Mouse (Mus musculus) liver, embryonic 14.5 days (tissue): Measurements from ENCODE around the gene Eid1. TPM values are rescaled to one million over a fixed set of nuclear protein-coding genes. Genes with fewer than 3 reads are reported as not detected.

Experiments used
- ATAC-seq: fragments of 200-750 bp; cut with Nextera tagmentation; 2 replicates; pipeline ENCODE4 v1.8.0; 2017; ENCODE audit warnings: moderate number of reproducible peaks, mild to moderate bottlenecking, moderate library complexity; ENCODE audit not compliant: insufficient read depth
- DNase-seq, 3 experiments: peaks; one replicate each; pipeline ENCODE4 v3.0.0-alpha.2; 2012 to 2013; ENCODE audit warnings: low read depth in 3 of 3, low spot score in 3 of 3
- H3K27ac ChIP-seq: fragments of 300-500 bp; sonication (generic); 2 replicates; pipeline ENCODE4 v1.5.1; 2014; ENCODE audit warnings: moderate library complexity, mild to moderate bottlenecking, control low read depth, inconsistent platforms
- H3K27me3 ChIP-seq: fragments of 300-500 bp; sonication (generic); 2 replicates; pipeline ENCODE4 v1.6.1; 2014; ENCODE audit warnings: mild to moderate bottlenecking, low read length, moderate library complexity; ENCODE audit not compliant: control insufficient read depth, insufficient read depth
- H3K36me3 ChIP-seq: fragments of 300-500 bp; sonication (generic); replicated peaks from 2 replicates; pipeline ENCODE4 v1.6.1; 2014; ENCODE audit warnings: low read depth; ENCODE audit not compliant: control insufficient read depth, insufficient read depth
- H3K4me1 ChIP-seq, 2 experiments: fragments of 200-500 bp in 1 of 2; fragments of 300-500 bp in 1 of 2; sonication (generic) in 1 of 2; replicated peaks; 2 replicates each; pipeline ENCODE4 v1.6.1; 2012 to 2014; ENCODE audit warnings: antibody characterized with exemption in 1 of 2, inconsistent platforms in 1 of 2, low read length in 1 of 2; ENCODE audit not compliant: control insufficient read depth in 2 of 2, insufficient read depth in 2 of 2
- H3K4me2 ChIP-seq: fragments of 300-500 bp; sonication (generic); 2 replicates; pipeline ENCODE4 v1.6.1; 2014; ENCODE audit warnings: low read depth, mild to moderate bottlenecking, control low read depth, moderate library complexity
- H3K4me3 ChIP-seq, 2 experiments: fragments of 200-500 bp in 1 of 2; fragments of 300-500 bp in 1 of 2; sonication (generic) in 1 of 2; 2 replicates each; pipeline ENCODE4 v1.5.1; 2012 to 2014; ENCODE audit warnings: low read depth in 2 of 2, low read length in 2 of 2, mild to moderate bottlenecking in 2 of 2, control low read depth in 1 of 2, inconsistent platforms in 1 of 2, moderate library complexity in 1 of 2; ENCODE audit not compliant: insufficient read depth in 1 of 2
- H3K9ac ChIP-seq: fragments of 300-500 bp; sonication (generic); replicated peaks from 2 replicates; pipeline ENCODE4 v1.6.1; 2014; ENCODE audit warnings: mild to moderate bottlenecking, control low read depth, moderate library complexity
- H3K9me3 ChIP-seq: fragments of 300-500 bp; sonication (generic); 2 replicates; pipeline ENCODE4 v1.6.1; 2016; ENCODE audit warnings: low read length, mixed read lengths; ENCODE audit not compliant: control insufficient read depth
- CTCF ChIP-seq: IDR thresholded peaks from 2 replicates; pipeline ENCODE4 v1.5.1; 2016; ENCODE audit warnings: antibody characterized with exemption, low read depth, control low read depth
- EP300 ChIP-seq: IDR thresholded peaks from 2 replicates; pipeline ENCODE4 v1.6.1; 2016; ENCODE audit warnings: antibody characterized with exemption, low read depth
- WGBS: fragments of 180-500 bp; shearing (Covaris S2); extraction: QIAGEN DNeasy Blood & Tissue Kit; methylation state at CpG from one replicate; pipeline ENCODE4 v1.1.7; 2014; ENCODE audit not compliant: insufficient replicate concordance; 5-methylcytosine and 5-hydroxymethylcytosine counted together
- polyA plus RNA-seq, 2 experiments: library from polyadenylated mRNA; depleted of rRNA in 1 of 2; stranded (reverse) in 1 of 2; unstranded in 1 of 2; fragments of >200 nt; fragmentation: Nextera tagmentation in 1 of 2; extraction: Ambion mirVana in 1 of 2; gene quantifications; 2 replicates each; pipeline versions ENCODE4 v1.2.1 to v1.2.3; 2012 to 2014

Eid1 gene
- polyA plus RNA-seq, 2 experiments, result 25.9 to 48.1 TPM

DNA sequence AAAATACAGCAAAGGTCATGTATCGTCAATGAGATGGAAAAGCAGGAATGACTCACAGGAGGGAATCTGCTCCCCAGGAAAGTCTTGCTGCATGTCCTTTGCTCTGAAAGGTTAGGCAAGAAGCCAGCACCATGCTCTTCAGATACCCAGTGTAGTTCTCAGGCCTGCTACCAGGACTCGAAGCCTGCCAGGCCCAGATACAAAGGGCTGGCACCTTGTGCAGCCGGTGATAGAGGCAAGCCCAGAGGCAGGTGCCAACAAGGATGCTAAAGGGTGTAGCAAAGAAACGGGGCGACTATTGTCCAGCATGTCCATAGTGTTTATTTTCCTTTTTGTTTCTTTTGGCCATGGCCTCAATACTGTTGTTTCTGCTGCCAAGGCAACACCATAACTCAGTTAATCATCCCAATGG is 33.6 kb downstream of the Eid1 start:
- ATAC-seq (no peak), DNase-seq (no peak)
- H3K4me1 ChIP-seq, result no peaks in the 10 kb centered on the region
- no peak overlapping the region for H3K4me2 ChIP-seq
- H3K27ac ChIP-seq, result no peak overlapping the region
- TF ChIP-seq CTCF, result no peak
- no peak for TF ChIP-seq EP300
- H3K9ac ChIP-seq, result no peak overlapping the region
- no peaks in the 10 kb centered on the region for H3K36me3 ChIP-seq
- H3K9me3 ChIP-seq, result no peaks in the 10 kb centered on the region
- no peak overlapping the region for H3K4me3 ChIP-seq
- H3K27me3 ChIP-seq, result no peaks in the 10 kb centered on the region
- 74% methylated on average over 5 of the region's 5 CpGs for WGBS

DNA sequence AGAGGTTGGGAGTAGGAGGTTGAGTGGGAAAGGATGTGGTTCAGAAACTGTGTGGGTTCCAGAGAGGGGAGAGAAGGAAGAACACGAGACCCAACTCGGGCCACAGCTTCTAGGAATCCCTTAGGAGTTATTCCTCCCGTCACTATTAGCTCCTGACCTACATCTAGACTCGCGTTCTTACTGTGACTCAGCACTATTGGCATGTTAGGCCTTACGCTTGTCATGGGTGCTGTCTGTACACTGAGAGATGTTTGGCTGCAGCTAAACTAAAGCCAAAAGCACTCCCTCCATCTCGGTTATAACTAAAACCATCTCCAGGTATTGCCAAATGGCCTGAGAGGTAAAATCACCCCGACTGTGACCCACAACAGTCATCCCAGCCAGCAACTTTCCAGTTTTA is 43.7 kb downstream of the Eid1 start:
- no peak overlapping the region for H3K9ac ChIP-seq
- TF ChIP-seq EP300 (no peak), CTCF (no peak)
- H3K4me3 ChIP-seq, result no peak overlapping the region
- H3K4me1 ChIP-seq, result no peaks in the 10 kb centered on the region
- H3K27me3 ChIP-seq, result peaks cover 10% of the 10 kb centered on the region
- 68% methylated on average over 8 of the region's 8 CpGs for WGBS
- H3K36me3 ChIP-seq, result no peaks in the 10 kb centered on the region
- no peak for DNase-seq
- no peak for ATAC-seq
- H3K9me3 ChIP-seq, result no peaks in the 10 kb centered on the region
- no peak overlapping the region for H3K27ac ChIP-seq
- H3K4me2 ChIP-seq, result no peak overlapping the region

DNA sequence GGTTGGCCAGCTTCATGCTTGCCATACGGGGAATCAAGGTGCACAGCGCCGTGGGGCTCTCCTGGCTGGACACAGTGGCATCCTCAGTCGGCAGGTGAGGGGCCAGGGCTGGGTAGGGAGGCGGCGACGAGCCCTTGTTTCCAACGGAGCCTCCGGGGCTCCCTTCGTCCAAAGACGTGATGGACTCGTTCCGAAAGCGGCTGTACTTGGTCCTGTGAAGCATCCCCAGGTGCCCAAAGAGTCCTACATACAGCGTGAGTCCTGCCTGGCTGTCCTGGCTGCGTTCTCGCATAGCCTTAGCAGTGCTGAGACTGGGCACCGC is 50.2 kb downstream of the Eid1 start:
- peaks cover 52% of the 10 kb centered on the region for H3K27me3 ChIP-seq
- H3K4me2 ChIP-seq, result peak overlapping the region; percentile 57
- H3K9ac ChIP-seq, result no peak overlapping the region
- ATAC-seq (peak; percentile 21; the same call in 1 of the 2 replicates), DNase-seq (no peak)
- 4% methylated on average over 18 of the region's 18 CpGs for WGBS
- TF ChIP-seq CTCF, result no peak
- TF ChIP-seq EP300, result no peak
- H3K4me3 ChIP-seq, result peak overlapping the region in 1 of 2 experiments; percentile 42; a peak in 2 of 4 replicates
- H3K9me3 ChIP-seq, result no peaks in the 10 kb centered on the region
- H3K36me3 ChIP-seq, result no peaks in the 10 kb centered on the region
- H3K4me1 ChIP-seq, result no peaks in the 10 kb centered on the region
- H3K27ac ChIP-seq, result no peak overlapping the region

DNA sequence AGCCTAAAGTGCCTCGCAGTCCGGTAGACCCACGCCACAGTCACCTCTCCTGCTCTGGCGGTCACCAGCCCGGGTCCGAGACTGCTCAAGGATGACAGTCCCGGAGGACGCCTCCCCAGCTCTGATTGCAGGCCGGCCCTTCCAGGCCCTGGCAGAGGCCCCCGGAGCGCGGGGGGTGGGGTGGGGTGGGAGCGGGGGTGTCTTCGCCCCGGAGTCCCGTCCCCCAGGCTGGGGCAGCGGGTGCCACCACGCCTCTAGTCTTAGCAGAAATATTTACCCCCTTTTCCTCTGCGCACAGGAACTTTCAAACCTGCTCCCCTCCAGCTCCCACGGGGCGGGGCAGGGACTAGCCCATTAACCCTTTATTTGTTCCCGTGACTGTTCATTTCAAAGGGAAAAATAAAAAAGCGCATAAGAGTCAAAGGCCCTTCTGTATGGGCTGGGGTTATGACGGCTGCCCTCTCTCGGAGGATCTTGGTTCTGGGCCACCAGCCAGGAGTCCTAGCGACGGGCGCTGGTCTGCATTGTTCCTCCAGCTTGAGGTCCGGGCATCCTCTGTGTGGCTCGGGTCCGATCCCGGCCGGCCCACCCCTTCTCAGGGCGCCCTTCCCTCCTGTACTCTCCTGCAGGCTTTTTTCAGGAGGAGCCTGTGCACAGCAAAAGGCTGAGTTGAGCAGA is 50.7 kb downstream of the Eid1 start:
- peak; percentile 26; the same call in 1 of the 2 replicates for ATAC-seq
- Histone ChIP-seq H3K4me3 (peak overlapping the region in 1 of 2 experiments; percentile 42; a peak in 2 of 4 replicates), H3K27ac (no peak overlapping the region), H3K27me3 (peaks cover 52% of the 10 kb centered on the region), H3K9me3 (no peaks in the 10 kb centered on the region), H3K9ac (no peak overlapping the region), H3K4me1 (no peaks in the 10 kb centered on the region), H3K4me2 (peak overlapping the region; percentile 57), H3K36me3 (no peaks in the 10 kb centered on the region)
- TF ChIP-seq EP300, result no peak
- peak; percentile 20; the same call in 1 of the 2 replicates for TF ChIP-seq CTCF
- DNase-seq, result no peak
- WGBS, result 3% methylated on average over 34 of the region's 34 CpGs

DNA sequence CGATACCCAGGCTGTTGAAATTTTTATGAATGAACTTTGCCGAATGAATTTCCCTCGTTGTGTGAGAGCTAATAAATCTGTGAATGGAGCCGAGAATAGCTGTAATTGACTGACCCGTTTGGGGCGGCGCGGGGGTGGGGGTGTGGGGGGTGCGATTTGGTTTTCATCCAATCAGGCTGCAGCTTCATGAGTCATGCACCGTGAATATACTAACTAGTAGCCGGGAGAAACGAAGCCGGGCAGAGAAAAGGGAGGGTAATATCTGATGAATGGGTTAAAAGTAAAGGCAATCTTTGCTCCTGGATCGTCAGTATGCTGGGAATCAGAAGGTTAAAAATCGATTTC is 51.2 kb downstream of the Eid1 start, which contains the start of gene Shc4:
Shc4 (minus strand) TSS at position 63 of the 345 bp plus-strand sequence.
- Histone ChIP-seq H3K36me3 (no peaks in the 10 kb centered on the region), H3K27me3 (peaks cover 52% of the 10 kb centered on the region), H3K4me2 (peak within 1 kb of the TSS; percentile 57), H3K9me3 (no peaks in the 10 kb centered on the region), H3K4me3 (peak within 1 kb of the TSS in 1 of 2 experiments; percentile 42; a peak in 2 of 4 replicates), H3K9ac (no peak within 1 kb of the TSS), H3K27ac (no peak within 1 kb of the TSS), H3K4me1 (no peaks in the 10 kb centered on the region)
- TF ChIP-seq CTCF, result no peak
- TF ChIP-seq EP300, result no peak
- WGBS, result under 1% methylated on average over 15 of the region's 15 CpGs
- DNase-seq, result no peak
- ATAC-seq, result no peak

Other genes with a start within 250 kb of the Eid1 start
- not detected in 2 replicates for gene Gm9913, start 168.0 kb upstream of the Eid1 start, polyA plus RNA-seq (2012; rRNA removed)
- gene Gm9913, start 168.0 kb upstream of the Eid1 start, polyA plus RNA-seq (2014; fragmentation: Nextera tagmentation; extraction: Ambion mirVana), result not detected in 2 replicates
- gene Fbn1, start 165.1 kb upstream of the Eid1 start, polyA plus RNA-seq (2012; rRNA removed), result 0.54 and 0.73 TPM in 2 replicates
- 1.2 and 1.3 TPM in 2 replicates for gene Fbn1, start 165.1 kb upstream of the Eid1 start, polyA plus RNA-seq (2014; fragmentation: Nextera tagmentation; extraction: Ambion mirVana)
- gene Cep152, start 48.0 kb upstream of the Eid1 start, polyA plus RNA-seq (2012; rRNA removed), result 2.7 and 4.2 TPM in 2 replicates
- gene Cep152, start 48.0 kb upstream of the Eid1 start, polyA plus RNA-seq (2014; fragmentation: Nextera tagmentation; extraction: Ambion mirVana), result 4.1 and 4.3 TPM in 2 replicates
- 0.52 and 0.60 TPM in 2 replicates for gene Shc4, start 51.1 kb downstream of the Eid1 start, polyA plus RNA-seq (2012; rRNA removed)
- gene Shc4, start 51.1 kb downstream of the Eid1 start, polyA plus RNA-seq (2014; fragmentation: Nextera tagmentation; extraction: Ambion mirVana), result 0.50 and 0.58 TPM in 2 replicates
- 1.7 and 2.5 TPM in 2 replicates for gene Secisbp2l, start 109.8 kb downstream of the Eid1 start, polyA plus RNA-seq (2012; rRNA removed)
- gene Secisbp2l, start 109.8 kb downstream of the Eid1 start, polyA plus RNA-seq (2014; fragmentation: Nextera tagmentation; extraction: Ambion mirVana), result 3.7 and 4.6 TPM in 2 replicates
- 6.2 and 6.3 TPM in 2 replicates for gene Galk2, start 186.0 kb downstream of the Eid1 start, polyA plus RNA-seq (2012; rRNA removed)
- gene Galk2, start 186.0 kb downstream of the Eid1 start, polyA plus RNA-seq (2014; fragmentation: Nextera tagmentation; extraction: Ambion mirVana), result 9.7 and 10.1 TPM in 2 replicates
- 13.9 and 50.4 TPM in 2 replicates for gene Cops2, start 186.0 kb downstream of the Eid1 start, polyA plus RNA-seq (2012; rRNA removed)
- 49.4 and 52.2 TPM in 2 replicates for gene Cops2, start 186.0 kb downstream of the Eid1 start, polyA plus RNA-seq (2014; fragmentation: Nextera tagmentation; extraction: Ambion mirVana)